Mouse (Mus musculus) G1E (cell line): ENCODE data around the gene Tbc1d4.

Experiments used
- CTCF ChIP-seq: IDR thresholded peaks from 2 replicates; pipeline ENCODE4 v1.5.1; 2012; ENCODE audit warnings: low read depth, low read length, inconsistent platforms, mixed read lengths
- GATA1 ChIP-seq: IDR thresholded peaks from 2 replicates; pipeline ENCODE4 v1.6.1; 2012; ENCODE audit warnings: borderline replicate concordance, low read length, inconsistent platforms, mixed read lengths

- TF ChIP-seq CTCF (no peak), GATA1 (no peak)
These were observed at the start of gene Tbc1d4 for GRCm38 (mm10) chr14:101608519-101609368.
